Mouse (Mus musculus): ENCODE measurements around the gene Pqlc3. TPM values are rescaled to one million over a fixed set of nuclear protein-coding genes. Genes with fewer than 3 reads are reported as not detected.

Gene Pqlc3
- total RNA-seq (2023): 10 to 100 TPM; 73.0 to 79.6 TPM

GRCm38 (mm10) chr12:16999739-17000497, at the start of gene Pqlc3:
Pqlc3 (minus strand) TSS chr12:17000408.

GRCm38 (mm10) chr12:17011100-17011870, 11.1 kb upstream of the Pqlc3 start, which contains the start of gene 2410004P03Rik:
2410004P03Rik (minus strand) TSS chr12:17011727.

Other genes with a start within 250 kb of the Pqlc3 start
- under 1 TPM in 1 of 2 experiments, not detected in 1; 0.79 TPM for gene Greb1, start 199.5 kb downstream of the Pqlc3 start, total RNA-seq (2023)
- 10 to 100 TPM; 13.0 to 13.6 TPM for gene E2f6, start 189.4 kb downstream of the Pqlc3 start, total RNA-seq (2023)
- gene Rock2, start 105.5 kb downstream of the Pqlc3 start, total RNA-seq (2023): 10 to 100 TPM; 45.6 to 47.3 TPM
- under 1 TPM; 0.57 to 0.61 TPM for gene 2410004P03Rik, start 11.3 kb upstream of the Pqlc3 start, total RNA-seq (2023)
- gene Kcnf1, start 176.5 kb upstream of the Pqlc3 start, total RNA-seq (2023): not detected

Data from neutrophil, adult 83 days (primary cell).